Mouse (Mus musculus): ENCODE data around the gene Cntnap2.

Cntnap2 gene

GRCm38 (mm10) chr6:45327952-45328485, 268.9 kb downstream of the Cntnap2 start:
- DNase-seq (ENCODE audit: low spot score): no peak

GRCm38 (mm10) chr6:45345396-45345795, 286.2 kb downstream of the Cntnap2 start:
- no peak for DNase-seq (ENCODE audit: low spot score)

DNA sequence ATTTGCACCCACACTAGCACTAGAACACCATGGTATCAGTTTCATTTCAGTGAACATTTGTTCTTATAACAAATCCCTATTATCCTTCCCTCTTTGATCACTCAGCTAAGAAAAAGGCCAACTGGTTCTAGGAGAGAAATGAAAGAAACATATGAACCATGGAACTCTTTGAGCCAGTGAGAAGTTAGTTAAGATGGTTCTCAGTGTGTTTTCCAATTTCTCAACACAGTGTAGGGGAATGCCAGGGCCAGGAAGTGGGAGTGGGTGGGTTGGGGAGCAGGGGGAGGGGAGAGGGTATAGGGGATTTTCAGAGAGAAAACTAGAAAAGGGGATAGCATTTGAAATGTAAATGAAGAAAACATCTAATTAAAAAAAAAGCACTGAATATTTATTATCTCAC, 286.8 kb downstream of the Cntnap2 start:
- DNase-seq (ENCODE audit: low spot score): no peak

GRCm38 (mm10) chr6:45366442-45366841, 307.3 kb downstream of the Cntnap2 start:
- DNase-seq (ENCODE audit: low spot score): no peak

- DNase-seq (ENCODE audit: low spot score): peak; percentile 6
Observed at GRCm38 (mm10) chr6:45381126-45381525, 322.0 kb downstream of the Cntnap2 start.

DNA sequence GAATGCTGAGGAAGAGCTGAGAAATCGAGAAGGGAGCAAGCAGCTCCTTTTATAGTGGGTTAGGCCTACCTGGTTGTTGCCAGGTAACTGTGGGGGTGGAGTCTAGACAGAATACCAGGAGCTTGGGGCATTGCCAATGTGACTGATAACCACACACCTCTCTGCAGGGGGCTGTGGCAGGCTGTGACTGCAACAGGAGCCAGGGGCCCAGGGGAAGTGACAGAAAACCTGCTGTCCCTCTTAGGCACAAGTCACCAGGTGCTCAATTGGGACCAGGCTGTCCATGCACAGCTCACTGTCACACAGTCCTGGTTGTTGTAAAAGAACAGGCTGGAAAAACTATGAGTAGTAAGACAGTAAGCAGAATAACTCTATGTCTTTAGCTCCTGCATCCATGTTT, 329.9 kb downstream of the Cntnap2 start:
- no peak for DNase-seq (ENCODE audit: low spot score)

DNA sequence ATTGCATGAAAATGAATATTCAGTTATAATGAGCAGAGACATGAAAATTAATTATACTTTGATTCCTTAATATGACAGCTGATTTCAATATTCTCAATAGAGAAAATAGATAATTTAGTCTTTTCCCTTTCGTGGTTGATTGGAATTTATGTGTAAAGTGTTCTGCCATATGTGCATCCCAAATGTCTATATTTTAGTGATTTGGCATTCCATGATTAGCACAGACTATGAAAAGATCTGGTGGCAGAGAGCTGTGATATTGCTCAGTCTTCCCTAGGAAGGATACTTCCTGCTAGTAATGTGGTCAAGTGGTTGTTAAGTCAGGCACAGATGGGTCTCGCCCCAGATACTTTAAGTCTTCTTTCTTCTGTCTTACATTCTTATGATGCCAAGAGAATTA, 354.5 kb downstream of the Cntnap2 start:
- DNase-seq (ENCODE audit: low spot score): no peak

DNA sequence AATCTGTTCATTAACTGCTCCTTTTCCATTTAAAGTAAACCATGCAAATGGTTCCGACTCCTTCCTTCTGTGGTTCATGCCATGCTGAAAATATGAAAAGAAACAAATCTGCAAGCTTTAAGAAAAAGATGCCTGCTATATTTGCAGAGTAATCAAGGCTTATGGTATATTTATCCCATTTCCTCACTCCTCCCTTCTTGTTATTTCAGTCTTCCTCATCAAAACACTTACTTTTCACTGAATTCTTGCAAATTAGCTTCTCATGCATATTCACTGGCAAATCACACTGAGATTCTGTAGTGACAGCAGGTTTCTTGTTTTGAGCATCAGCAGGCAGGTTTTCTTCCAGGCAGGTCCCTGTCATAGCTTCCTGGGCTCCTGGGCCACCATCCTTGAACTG, 396.3 kb downstream of the Cntnap2 start:
- DNase-seq (ENCODE audit: low spot score): no peak

DNA sequence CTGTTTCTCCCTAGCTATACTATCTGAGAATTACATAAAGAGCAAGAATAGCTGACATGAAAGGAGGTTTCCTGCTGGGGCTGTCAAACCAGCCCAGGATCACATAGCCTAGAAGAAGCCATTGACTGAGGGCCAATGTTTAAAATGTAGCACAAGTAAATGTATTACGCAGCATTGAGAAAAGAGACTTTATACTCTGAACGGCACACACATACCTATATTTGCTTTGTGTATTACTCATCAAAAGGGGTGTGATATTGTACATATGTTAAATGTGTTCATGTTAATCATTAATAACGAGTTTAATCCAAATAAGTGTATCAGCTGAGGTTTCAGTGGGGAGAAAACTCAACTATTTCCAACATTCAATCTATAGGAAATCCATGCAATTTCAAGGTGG, 459.1 kb downstream of the Cntnap2 start:
- no peak for DNase-seq (ENCODE audit: low spot score)

DNA sequence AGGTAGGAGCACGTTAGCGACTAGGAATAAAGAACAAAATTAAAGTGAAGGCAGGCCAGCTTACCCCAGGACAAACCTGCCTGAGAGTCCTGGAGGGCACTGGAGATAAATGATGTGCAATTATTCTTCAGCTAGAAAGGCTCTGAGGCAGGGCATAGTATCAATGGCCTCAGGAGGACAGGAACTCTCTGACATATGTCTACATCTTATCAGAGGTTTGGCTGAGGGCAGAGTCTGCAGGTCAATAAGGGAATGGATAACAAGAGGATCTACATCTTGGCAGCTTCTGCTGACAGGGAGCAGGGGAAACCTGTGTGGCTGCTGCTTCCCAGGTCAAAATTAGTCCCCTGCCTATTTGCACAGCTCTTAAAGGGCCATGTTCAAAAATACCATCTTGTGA, 477.8 kb downstream of the Cntnap2 start:
- DNase-seq (ENCODE audit: low spot score): peak; percentile 18

GRCm38 (mm10) chr6:45544319-45544875, 485.2 kb downstream of the Cntnap2 start:
- peak; percentile 64 for DNase-seq (ENCODE audit: low spot score)

DNA sequence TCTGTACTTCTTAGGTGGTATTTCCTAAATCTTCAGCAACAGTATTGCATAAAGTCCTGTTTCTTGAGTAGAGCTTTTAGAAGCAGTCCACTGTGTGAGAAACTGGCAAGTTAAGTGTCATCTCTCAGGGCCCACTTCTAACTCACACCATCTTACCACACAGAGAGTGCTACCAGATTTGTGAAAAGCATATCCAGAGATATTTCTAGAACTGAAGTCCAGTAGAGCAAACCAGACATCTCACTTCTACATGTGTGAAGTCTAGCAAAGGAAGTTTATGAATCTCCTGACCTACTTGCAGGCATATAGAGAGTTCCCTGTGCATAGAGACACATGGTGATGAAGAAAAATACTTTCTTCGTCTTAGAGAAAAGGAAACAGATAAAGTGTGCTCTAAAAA, 500.6 kb downstream of the Cntnap2 start:
- no peak for DNase-seq (ENCODE audit: low spot score)

DNA sequence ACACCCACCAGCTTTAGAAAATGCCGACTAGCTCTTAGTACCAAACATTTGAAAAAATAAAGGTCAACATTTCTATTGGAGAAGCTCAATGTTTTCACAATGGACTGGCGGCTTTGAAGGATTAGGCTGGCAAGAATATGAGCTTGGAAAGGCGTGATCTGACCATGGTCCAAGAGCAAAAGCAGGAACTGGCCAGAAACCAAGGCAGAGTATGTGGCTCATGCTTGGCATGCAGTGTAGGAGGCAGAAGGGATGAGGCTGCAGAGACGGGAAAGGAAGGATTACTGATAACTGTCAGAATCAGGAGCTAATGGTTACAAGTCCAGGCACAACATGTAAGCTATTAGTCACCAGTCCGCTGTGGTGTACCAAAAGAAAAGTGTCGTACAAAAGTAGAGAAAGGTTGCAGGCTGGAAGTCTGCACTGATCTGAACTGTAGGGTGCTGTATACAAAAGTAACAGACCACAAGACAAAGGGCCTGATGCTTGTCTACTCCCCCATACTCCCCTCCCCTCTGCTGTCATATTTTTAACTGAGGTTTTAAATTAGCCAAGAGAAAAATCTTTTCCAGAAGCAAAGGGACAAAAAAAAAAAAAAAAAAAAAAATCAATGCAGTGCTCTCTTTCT, 525.4 kb downstream of the Cntnap2 start:
- DNase-seq (ENCODE audit: low spot score): no peak

DNA sequence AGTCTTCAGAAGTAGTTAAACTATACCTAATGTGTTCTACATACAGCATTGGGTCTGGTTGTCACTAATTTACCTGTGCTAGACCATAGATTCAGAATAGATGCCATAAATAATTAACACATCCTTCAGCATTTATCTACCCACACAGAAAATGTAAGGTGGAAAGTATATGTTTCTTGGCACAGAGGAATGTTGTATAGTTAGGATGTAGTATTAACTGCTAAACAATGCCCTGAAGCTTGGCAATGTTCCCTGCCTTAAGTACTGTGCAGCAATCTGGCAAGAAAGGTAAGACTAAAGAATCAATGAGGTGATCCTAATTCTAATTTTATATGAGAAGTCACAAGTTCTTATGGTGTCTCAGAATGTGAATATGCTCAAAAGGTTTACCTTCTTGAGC, 529.9 kb downstream of the Cntnap2 start:
- no peak for DNase-seq (ENCODE audit: low spot score)

DNA sequence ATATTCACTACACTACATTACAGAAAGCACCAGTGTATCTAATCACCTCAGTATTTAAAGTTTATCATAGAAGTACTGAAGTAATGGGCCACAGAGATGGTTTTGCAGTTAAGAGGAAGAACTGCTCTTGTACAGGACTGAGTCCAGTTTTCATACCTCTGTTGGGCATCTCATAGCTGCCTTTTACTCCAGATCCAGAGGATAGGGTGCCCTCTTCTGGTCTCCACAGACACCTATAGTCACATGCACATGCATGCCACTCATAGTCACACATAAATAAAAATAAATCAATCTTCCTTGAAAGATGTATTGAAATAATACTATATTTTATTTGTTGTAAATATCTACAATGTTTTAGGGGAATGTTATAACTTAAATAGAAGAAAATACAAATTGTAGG, 587.9 kb downstream of the Cntnap2 start:
- no peak for DNase-seq (ENCODE audit: low spot score)

GRCm38 (mm10) chr6:45648419-45648818, 589.3 kb downstream of the Cntnap2 start:
- no peak for DNase-seq (ENCODE audit: low spot score)

DNA sequence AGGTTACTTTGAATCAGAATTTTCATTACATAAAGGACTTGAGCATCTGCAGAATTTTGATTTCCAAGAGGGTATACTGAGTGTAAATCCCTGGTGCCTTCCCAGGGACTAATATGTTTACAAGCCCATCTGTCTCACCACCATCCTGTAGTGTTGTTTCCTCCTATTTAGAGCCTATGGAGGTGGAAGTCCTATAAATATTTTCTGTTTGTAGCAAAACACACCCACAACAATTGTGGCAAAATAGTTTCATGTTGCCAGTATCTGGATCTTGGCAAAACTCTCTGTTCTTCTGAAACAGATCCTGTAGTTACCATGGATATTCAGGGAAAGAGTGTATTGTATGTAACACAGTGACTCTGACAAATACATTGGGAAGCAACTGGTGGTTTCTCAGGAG, 641.1 kb downstream of the Cntnap2 start:
- DNase-seq (ENCODE audit: low spot score): no peak

GRCm38 (mm10) chr6:45791612-45792011, 732.5 kb downstream of the Cntnap2 start:
- DNase-seq (ENCODE audit: low spot score): no peak

GRCm38 (mm10) chr6:45841626-45842341, 782.6 kb downstream of the Cntnap2 start:
- DNase-seq (ENCODE audit: low spot score): no peak

DNA sequence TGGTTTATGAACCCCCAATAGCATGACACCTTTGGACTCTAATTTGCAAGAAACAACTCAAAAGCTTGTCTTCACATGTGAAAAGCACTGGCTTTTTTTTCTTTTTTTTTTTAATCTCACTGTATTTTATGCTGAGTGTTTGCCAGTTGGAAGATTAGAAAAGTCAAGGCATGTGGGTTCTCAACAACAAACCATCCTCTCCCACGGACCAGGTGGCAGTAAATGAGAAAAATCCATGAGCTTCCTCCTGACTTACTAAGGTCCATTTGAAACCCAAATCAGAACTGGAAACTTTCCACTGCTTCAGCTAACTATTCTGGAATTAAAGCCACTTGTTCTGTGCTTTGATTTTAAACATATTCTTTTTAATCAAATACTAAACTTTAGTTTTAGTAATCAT, 784.6 kb downstream of the Cntnap2 start:
- DNase-seq (ENCODE audit: low spot score): no peak

- DNase-seq (ENCODE audit: low spot score): no peak
Observed at GRCm38 (mm10) chr6:45871409-45871992, 812.3 kb downstream of the Cntnap2 start.

DNA sequence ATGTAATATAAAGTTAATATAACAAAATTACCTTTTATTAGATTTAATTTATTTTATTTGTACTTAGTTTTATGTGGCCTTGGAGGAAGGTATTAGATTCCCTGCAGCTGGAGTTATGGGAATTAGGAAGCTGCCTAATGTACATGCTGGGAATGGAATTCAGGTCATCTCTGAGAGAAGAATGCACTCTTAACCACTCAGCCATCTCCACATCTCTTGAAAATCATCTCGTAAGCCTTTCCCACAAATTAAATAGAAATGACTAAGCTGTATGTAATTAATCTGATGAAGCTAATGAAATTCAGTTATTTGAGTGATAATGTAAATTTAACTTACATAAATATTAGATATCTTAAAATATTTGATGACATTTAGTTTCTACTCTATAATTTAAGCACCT, 826.3 kb downstream of the Cntnap2 start:
- DNase-seq (ENCODE audit: low spot score): peak; percentile 55

GRCm38 (mm10) chr6:45887901-45888300, 828.7 kb downstream of the Cntnap2 start:
- DNase-seq (ENCODE audit: low spot score): no peak

Data from retina, embryonic 14.5 days (tissue).